Mouse (Mus musculus) brain, embryonic 18.5 days (tissue): ENCODE results near the gene Klrb1b.

ENCODE experiments used
- DNase-seq: peaks from one replicate; pipeline ENCODE4 v3.0.0-alpha.2; 2012; ENCODE audit warnings: low read depth, low spot score

Gene Klrb1b

GRCm38 (mm10) chr6:128826132-128826531, at the start of gene Klrb1b, which contains the start of gene Gm44511:
TSS of gene Klrb1b (minus strand) at chr6:128826331.
TSS of gene Gm44511 (minus strand) at chr6:128826315.
- no peak for DNase-seq

- no peak for DNase-seq
Measured at GRCm38 (mm10) chr6:128871910-128872610, 45.9 kb upstream of the Klrb1b start.

DNA sequence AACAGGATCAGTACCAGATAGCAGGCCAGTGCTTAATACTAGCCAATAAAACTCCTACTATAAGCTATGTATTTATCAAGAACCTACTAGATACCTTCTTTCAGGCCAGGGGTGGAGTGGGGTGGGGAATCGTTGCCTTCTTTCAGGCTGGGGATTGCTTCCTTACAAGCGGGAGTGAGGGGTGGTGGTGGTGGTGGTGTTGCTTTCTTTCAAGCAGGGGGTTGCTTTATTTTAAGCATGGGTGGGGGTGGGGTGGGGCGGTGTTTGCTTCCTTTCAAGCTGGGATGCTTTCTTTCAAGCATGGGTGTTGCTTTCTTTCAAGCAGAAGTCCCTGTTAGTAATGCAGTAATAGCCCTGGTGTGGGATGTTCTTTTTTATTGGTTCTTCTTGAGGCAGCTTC, 42.7 kb upstream of the Klrb1b start:
- no peak for DNase-seq

- DNase-seq, result no peak
Measured at GRCm38 (mm10) chr6:128857976-128858375, 31.8 kb upstream of the Klrb1b start.

DNA sequence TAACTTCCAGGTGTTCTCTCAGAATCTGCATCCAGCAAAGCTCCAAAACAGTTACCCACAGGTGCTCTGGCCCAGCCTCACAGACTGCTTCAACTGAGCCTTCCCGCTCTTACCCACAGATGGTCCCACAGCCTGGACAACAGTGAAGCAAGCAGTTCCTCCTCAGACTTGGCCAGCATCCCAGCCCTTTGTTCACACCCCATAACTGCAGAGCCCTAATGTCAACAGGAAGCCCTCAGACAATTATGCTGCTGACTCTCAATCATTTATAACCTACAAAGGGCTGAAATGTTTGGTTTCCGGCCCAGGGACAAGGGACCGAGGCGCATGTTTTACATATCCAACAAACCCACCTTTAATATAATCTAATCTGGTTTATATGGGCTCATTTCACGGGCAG, 30.1 kb upstream of the Klrb1b start:
- no peak for DNase-seq

GRCm38 (mm10) chr6:128855477-128855876, 29.3 kb upstream of the Klrb1b start:
- no peak for DNase-seq

GRCm38 (mm10) chr6:128854895-128855294, 28.8 kb upstream of the Klrb1b start:
- DNase-seq, result no peak

GRCm38 (mm10) chr6:128854024-128854820, 28.1 kb upstream of the Klrb1b start:
- no peak for DNase-seq

DNA sequence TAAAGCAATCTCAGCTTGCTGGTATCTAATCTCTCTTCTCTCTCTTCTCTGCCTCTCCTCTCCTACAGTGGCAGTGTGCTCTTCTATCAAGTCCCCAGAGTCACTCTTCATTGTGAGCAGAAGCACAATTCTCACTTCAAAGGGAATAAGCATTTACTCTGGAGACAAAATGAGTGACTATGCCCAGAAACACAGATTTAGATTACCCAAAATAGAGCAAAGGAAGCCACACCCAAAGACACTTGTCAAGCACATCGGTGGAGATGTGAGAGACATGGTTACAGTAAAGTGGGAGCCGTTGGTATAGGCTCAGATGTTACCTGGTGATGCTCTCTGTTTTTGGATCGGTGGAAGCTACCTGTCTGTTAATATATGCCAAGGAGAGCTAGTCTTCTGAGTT, 26.6 kb upstream of the Klrb1b start:
- DNase-seq, result no peak

DNA sequence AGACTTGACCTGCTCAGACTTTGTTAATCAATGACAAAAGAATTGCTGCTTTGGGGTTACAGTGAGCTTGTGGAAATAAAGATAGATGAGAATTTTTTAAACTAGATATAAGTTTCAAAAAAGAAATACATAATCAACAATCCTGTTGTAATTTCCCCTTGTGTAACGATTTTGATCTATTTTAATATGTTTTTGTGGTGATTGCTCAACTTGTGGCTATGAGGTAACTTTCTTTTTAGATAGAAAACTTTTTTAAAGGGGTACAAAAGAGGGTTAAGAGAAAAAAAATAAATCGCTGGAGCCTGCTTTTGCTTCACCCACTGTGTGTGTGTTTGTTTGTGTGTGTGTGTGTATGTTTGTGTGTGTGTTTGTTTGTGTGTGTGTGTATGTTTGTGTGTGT, 25.0 kb upstream of the Klrb1b start:
- DNase-seq, result no peak

GRCm38 (mm10) chr6:128850671-128851070, 24.5 kb upstream of the Klrb1b start:
- no peak for DNase-seq

GRCm38 (mm10) chr6:128849902-128850301, 23.8 kb upstream of the Klrb1b start:
- no peak for DNase-seq

DNA sequence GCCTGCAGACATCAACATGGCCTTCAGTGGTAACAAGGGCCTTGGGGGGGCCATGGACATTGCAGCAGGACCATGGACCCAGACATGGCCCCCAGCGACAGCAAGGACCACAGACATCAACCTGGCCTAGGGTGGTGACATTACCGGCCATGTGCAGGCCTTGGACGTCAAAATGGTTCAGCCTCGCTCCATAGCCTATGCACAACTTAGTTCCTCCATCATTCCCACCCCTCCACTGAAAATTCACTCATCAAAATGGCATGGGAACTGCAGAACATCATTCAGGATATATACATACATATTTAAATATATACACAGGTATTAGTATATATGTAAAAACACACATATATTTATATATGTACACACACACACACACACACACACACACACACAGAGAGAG, 21.3 kb upstream of the Klrb1b start:
- DNase-seq, result no peak

- DNase-seq, result no peak
Measured at GRCm38 (mm10) chr6:128845998-128846542, 19.9 kb upstream of the Klrb1b start.

DNA sequence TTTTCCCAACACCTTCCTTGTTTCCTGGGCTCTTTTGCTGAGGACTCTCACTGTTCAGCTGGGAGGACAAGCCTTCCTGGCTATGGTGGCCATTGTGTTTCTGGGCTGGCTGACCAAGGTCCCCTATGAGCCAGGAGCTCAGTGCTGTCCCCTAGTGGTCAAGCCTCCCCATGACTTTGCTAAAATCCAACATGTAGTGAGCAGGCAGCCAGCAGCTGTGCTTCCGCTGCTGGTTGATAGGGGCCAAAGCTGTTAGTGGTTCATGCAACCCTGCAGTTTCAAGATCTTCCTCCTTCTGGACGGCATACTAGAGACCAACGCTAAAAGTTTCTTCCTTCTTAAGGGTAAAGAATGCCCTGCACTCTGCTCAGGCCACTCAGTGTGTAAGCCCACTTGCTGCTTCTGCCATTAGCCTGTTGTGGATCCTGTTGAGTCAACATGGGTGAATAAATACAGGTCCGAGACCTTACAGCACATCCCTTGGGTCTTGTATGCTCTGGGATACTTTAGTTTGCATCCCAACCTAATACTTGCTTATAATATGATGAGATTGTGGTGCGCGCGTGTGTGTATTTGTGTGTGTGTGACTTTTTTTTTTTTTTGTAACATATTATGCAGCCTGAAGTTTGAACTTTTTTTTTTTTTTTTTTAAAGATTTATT, 19.3 kb upstream of the Klrb1b start:
- DNase-seq, result no peak

DNA sequence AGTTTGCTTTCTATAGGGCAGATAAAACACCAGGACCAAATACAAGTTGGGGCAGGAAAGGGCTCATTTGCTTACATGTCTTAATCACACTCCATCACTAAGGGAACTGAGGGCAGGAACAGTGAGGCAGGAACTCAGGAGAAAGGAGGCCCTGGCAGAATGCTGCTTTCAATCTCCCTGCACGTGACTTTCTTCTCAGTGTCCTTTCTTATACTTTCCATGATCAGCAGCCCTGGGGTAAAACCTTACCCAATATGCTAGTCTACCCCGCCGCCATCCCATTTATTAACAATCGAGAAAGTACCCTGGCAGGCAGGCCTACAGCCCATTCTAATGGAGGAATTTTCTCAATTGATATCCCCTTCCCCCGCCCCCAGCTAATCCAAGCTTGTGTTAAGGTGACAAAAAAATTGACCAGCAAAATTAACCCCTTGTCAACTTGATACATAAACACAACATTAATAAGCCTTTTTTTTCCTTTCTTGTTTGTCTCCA, 18.5 kb upstream of the Klrb1b start:
- no peak for DNase-seq

DNA sequence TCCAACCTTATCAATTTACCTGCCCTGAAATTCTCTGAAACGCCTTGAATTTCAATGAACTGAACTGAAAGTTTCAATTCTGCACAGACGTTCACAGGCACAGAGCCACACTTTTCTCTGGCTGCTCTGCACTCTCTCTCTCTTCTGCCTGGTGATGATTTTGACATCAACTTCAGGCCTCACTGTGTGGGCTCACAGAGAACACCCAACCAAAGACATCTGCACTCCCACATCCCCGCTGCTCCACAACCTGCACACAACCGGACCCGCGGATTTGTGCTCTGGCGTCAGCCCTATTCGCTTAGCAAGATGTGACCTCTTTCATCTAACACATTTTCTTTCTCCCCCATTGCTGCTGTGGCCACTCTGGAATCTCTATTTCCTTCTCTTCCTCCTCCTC, 18.0 kb upstream of the Klrb1b start:
- DNase-seq, result no peak

- no peak for DNase-seq
Measured at GRCm38 (mm10) chr6:128843479-128843992, 17.4 kb upstream of the Klrb1b start.

DNA sequence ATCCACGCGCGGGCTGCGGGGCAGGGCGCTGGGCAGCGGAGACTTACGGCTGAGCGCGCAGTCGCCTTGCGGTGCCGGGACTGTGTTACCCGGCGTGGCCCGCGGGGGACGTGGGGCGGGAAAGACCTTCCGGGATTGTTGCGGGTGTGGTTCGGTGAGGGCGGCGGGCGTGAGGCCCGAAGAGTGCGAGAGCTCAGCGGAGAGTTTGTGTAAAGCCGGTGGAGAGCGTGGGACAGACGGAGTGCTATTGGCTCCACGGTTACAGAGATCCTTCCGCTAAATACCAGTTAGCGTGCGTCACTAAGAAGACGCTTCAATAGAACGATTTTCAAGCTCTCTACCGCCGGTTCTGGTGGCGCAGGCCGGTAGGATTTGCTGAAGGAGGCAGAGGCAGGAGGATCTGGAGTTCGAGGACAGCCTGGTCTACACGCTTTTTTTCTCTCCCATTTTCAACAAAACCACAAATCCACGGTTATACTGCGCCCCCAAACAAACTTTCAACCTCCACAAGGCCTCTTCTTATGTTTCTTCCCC, 16.9 kb upstream of the Klrb1b start:
- DNase-seq, result peak; percentile 93

DNA sequence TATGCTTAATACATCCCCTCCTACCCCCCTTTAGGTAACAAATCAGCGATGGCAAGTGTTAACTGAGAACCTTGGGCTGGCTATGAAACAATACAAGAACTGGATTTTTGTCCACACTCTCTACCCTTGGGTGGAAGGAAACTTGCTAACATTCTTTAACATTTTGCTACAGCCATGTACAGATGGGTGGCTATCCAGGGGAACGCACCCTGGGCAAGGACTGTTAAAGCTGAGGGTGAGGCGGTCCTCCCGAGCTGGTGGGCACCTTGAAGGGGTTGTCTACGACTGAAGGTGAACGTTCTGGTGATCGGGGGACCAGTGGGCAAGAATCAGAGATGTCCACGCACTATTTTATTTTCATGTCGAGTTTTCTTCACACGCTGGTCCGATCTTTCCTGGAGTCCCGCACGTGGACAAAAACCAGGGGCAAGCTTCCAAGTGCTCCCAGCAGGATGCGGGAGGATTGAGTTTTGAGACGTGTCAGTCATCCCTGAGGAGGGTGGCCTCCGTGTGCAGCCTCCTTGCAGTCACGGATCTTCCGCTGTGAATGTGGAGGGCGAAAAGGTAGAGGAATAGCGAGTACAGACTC, 16.3 kb upstream of the Klrb1b start:
- DNase-seq, result no peak
